Mouse (Mus musculus): ENCODE data around the gene Ankrd33b. TPM values are rescaled to one million over a fixed set of nuclear protein-coding genes. Genes with fewer than 3 reads are reported as not detected.

Ankrd33b gene
- polyA plus RNA-seq, 1 experiment from 2014 or later = 0.50 TPM

- Histone ChIP-seq H3K4me2 (replicated peaks) (no peak overlapping the region), H3K27ac (no peak overlapping the region), H3K4me3 (no peak overlapping the region), H3K9me3 (no peaks in the 10 kb centered on the region), H3K4me1 (no peaks in the 10 kb centered on the region), H3K36me3 (no peaks in the 10 kb centered on the region), H3K27me3 (no peaks in the 10 kb centered on the region), H3K9ac (no peak overlapping the region)
- WGBS = 85% methylated on average over 3 of the region's 3 CpGs
- ATAC-seq (ENCODE audit: low FRiP score, low read depth) = no peak
Observed at GRCm38 (mm10) chr15:31285695-31286094, 81.8 kb downstream of the Ankrd33b start.

GRCm38 (mm10) chr15:31284922-31285631 lies 82.4 kb downstream of the Ankrd33b start:
- Histone ChIP-seq H3K9me3 (no peaks in the 10 kb centered on the region), H3K27me3 (no peaks in the 10 kb centered on the region), H3K36me3 (no peaks in the 10 kb centered on the region), H3K4me1 (peaks cover 4% of the 10 kb centered on the region; the same call in 1 of the 2 replicates), H3K4me2 (replicated peaks) (no peak overlapping the region), H3K4me3 (no peak overlapping the region), H3K9ac (no peak overlapping the region), H3K27ac (no peak overlapping the region)
- ATAC-seq (ENCODE audit: low FRiP score, low read depth) = no peak
- 68% methylated on average over 17 of the region's 17 CpGs for WGBS

GRCm38 (mm10) chr15:31284142-31284541 lies 83.4 kb downstream of the Ankrd33b start:
- 64% methylated on average over 5 of the region's 5 CpGs for WGBS
- Histone ChIP-seq H3K36me3 (no peaks in the 10 kb centered on the region), H3K4me3 (no peak overlapping the region), H3K4me2 (replicated peaks) (no peak overlapping the region), H3K9me3 (no peaks in the 10 kb centered on the region), H3K4me1 (peaks cover 13% of the 10 kb centered on the region; the same call in 1 of the 2 replicates), H3K27ac (no peak overlapping the region), H3K27me3 (no peaks in the 10 kb centered on the region), H3K9ac (no peak overlapping the region)
- ATAC-seq (ENCODE audit: low FRiP score, low read depth) = no peak

- WGBS = 82% methylated on average over 3 of the region's 3 CpGs
- H3K4me2 ChIP-seq (replicated peaks) = no peak overlapping the region
- H3K9ac ChIP-seq = no peak overlapping the region
- ATAC-seq (ENCODE audit: low FRiP score, low read depth) = no peak
- H3K36me3 ChIP-seq = no peaks in the 10 kb centered on the region
- no peaks in the 10 kb centered on the region for H3K27me3 ChIP-seq
- H3K4me3 ChIP-seq = no peak overlapping the region
- H3K27ac ChIP-seq = no peak overlapping the region
- H3K9me3 ChIP-seq = no peaks in the 10 kb centered on the region
- H3K4me1 ChIP-seq = peaks cover 17% of the 10 kb centered on the region; the same call in 1 of the 2 replicates
Observed at GRCm38 (mm10) chr15:31282353-31282752, 85.2 kb downstream of the Ankrd33b start.

- H3K4me1 ChIP-seq = peaks cover 17% of the 10 kb centered on the region; the same call in 1 of the 2 replicates
- H3K9me3 ChIP-seq = no peaks in the 10 kb centered on the region
- no peak overlapping the region for H3K4me3 ChIP-seq
- no peaks in the 10 kb centered on the region for H3K36me3 ChIP-seq
- H3K4me2 ChIP-seq (replicated peaks) = no peak overlapping the region
- no peak overlapping the region for H3K9ac ChIP-seq
- 73% methylated on average over 13 of the region's 13 CpGs for WGBS
- no peaks in the 10 kb centered on the region for H3K27me3 ChIP-seq
- H3K27ac ChIP-seq = no peak overlapping the region
- no peak for ATAC-seq (ENCODE audit: low FRiP score, low read depth)
Observed at GRCm38 (mm10) chr15:31281830-31282229, 85.7 kb downstream of the Ankrd33b start.

GRCm38 (mm10) chr15:31280683-31281082 lies 86.8 kb downstream of the Ankrd33b start:
- no peaks in the 10 kb centered on the region for H3K36me3 ChIP-seq
- no peaks in the 10 kb centered on the region for H3K27me3 ChIP-seq
- peaks cover 17% of the 10 kb centered on the region; the same call in 1 of the 2 replicates for H3K4me1 ChIP-seq
- no peak overlapping the region for H3K9ac ChIP-seq
- no peak for ATAC-seq (ENCODE audit: low FRiP score, low read depth)
- H3K4me2 ChIP-seq (replicated peaks) = no peak overlapping the region
- H3K9me3 ChIP-seq = no peaks in the 10 kb centered on the region
- 81% methylated on average over 2 of the region's 2 CpGs for WGBS
- no peak overlapping the region for H3K4me3 ChIP-seq
- H3K27ac ChIP-seq = no peak overlapping the region

GRCm38 (mm10) chr15:31280059-31280458 lies 87.5 kb downstream of the Ankrd33b start:
- H3K27ac ChIP-seq = no peak overlapping the region
- no peaks in the 10 kb centered on the region for H3K9me3 ChIP-seq
- no peak overlapping the region for H3K9ac ChIP-seq
- 70% methylated on average over 5 of the region's 5 CpGs for WGBS
- H3K4me1 ChIP-seq = peaks cover 17% of the 10 kb centered on the region; the same call in 1 of the 2 replicates
- ATAC-seq (ENCODE audit: low FRiP score, low read depth) = no peak
- peaks cover 2% of the 10 kb centered on the region; the same call in 1 of the 2 replicates for H3K36me3 ChIP-seq
- no peak overlapping the region for H3K4me3 ChIP-seq
- no peak overlapping the region for H3K4me2 ChIP-seq (replicated peaks)
- no peaks in the 10 kb centered on the region for H3K27me3 ChIP-seq

- 0 out of 2 replicates have a peak, but pooled peaks have one; percentile 31 for ATAC-seq (ENCODE audit: low FRiP score, low read depth)
- Histone ChIP-seq H3K9me3 (no peaks in the 10 kb centered on the region), H3K27me3 (no peaks in the 10 kb centered on the region)
Observed at GRCm38 (mm10) chr15:31279577-31280004, 87.9 kb downstream of the Ankrd33b start.

GRCm38 (mm10) chr15:31279120-31279519 lies 88.4 kb downstream of the Ankrd33b start:
- Histone ChIP-seq H3K9ac (no peak overlapping the region), H3K4me2 (replicated peaks) (no peak overlapping the region), H3K4me3 (no peak overlapping the region), H3K27me3 (no peaks in the 10 kb centered on the region), H3K9me3 (no peaks in the 10 kb centered on the region), H3K4me1 (peaks cover 17% of the 10 kb centered on the region; the same call in 1 of the 2 replicates), H3K27ac (no peak overlapping the region), H3K36me3 (peaks cover 11% of the 10 kb centered on the region)
- ATAC-seq (ENCODE audit: low FRiP score, low read depth) = no peak
- WGBS = 55% methylated on average over 2 of the region's 2 CpGs

More at GRCm38 (mm10) chr15:31279577-31280004, 87.9 kb downstream of the Ankrd33b start:
- Histone ChIP-seq H3K4me3 (no peak overlapping the region), H3K9ac (no peak overlapping the region), H3K36me3 (peaks cover 7% of the 10 kb centered on the region), H3K4me1 (peaks cover 17% of the 10 kb centered on the region; the same call in 1 of the 2 replicates), H3K4me2 (replicated peaks) (no peak overlapping the region), H3K27ac (no peak overlapping the region)
- 43% methylated on average over 6 of the region's 6 CpGs for WGBS

GRCm38 (mm10) chr15:31278090-31278489 lies 89.4 kb downstream of the Ankrd33b start:
- 53% methylated on average over 4 of the region's 4 CpGs for WGBS
- no peaks in the 10 kb centered on the region for H3K9me3 ChIP-seq
- no peak overlapping the region for H3K27ac ChIP-seq
- ATAC-seq (ENCODE audit: low FRiP score, low read depth) = no peak
- peaks cover 17% of the 10 kb centered on the region; the same call in 1 of the 2 replicates for H3K4me1 ChIP-seq
- H3K4me2 ChIP-seq (replicated peaks) = no peak overlapping the region
- no peaks in the 10 kb centered on the region for H3K27me3 ChIP-seq
- no peak overlapping the region for H3K9ac ChIP-seq
- no peak overlapping the region for H3K4me3 ChIP-seq
- H3K36me3 ChIP-seq = peaks cover 22% of the 10 kb centered on the region

- no peak overlapping the region for H3K4me3 ChIP-seq
- no peak overlapping the region for H3K4me2 ChIP-seq (replicated peaks)
- WGBS = 66% methylated on average over 10 of the region's 10 CpGs
- H3K36me3 ChIP-seq = peaks cover 32% of the 10 kb centered on the region
- H3K9ac ChIP-seq = no peak overlapping the region
- no peak for ATAC-seq (ENCODE audit: low FRiP score, low read depth)
- H3K9me3 ChIP-seq = no peaks in the 10 kb centered on the region
- H3K4me1 ChIP-seq = no peaks in the 10 kb centered on the region
- no peak overlapping the region for H3K27ac ChIP-seq
- H3K27me3 ChIP-seq = no peaks in the 10 kb centered on the region
Observed at GRCm38 (mm10) chr15:31273509-31273908, 94.0 kb downstream of the Ankrd33b start.

- Histone ChIP-seq H3K27me3 (no peaks in the 10 kb centered on the region), H3K27ac (no peak overlapping the region), H3K4me1 (no peaks in the 10 kb centered on the region), H3K36me3 (peaks cover 32% of the 10 kb centered on the region), H3K9ac (no peak overlapping the region), H3K4me2 (replicated peaks) (no peak overlapping the region), H3K4me3 (no peak overlapping the region), H3K9me3 (no peaks in the 10 kb centered on the region)
- ATAC-seq (ENCODE audit: low FRiP score, low read depth) = no peak
- WGBS = 87% methylated on average over 7 of the region's 7 CpGs
Observed at GRCm38 (mm10) chr15:31272695-31273094, 94.8 kb downstream of the Ankrd33b start.
